Mouse (Mus musculus) kidney, adult 9 months (tissue): Measurements from ENCODE around the gene Mosmo.
A peak's percentile ranks its signal among the peaks of the same experiment; 100 is the strongest.

Source experiments
- DNase-seq: peaks from one replicate; pipeline ENCODE4 v3.0.0; 2022

Mosmo gene

DNA sequence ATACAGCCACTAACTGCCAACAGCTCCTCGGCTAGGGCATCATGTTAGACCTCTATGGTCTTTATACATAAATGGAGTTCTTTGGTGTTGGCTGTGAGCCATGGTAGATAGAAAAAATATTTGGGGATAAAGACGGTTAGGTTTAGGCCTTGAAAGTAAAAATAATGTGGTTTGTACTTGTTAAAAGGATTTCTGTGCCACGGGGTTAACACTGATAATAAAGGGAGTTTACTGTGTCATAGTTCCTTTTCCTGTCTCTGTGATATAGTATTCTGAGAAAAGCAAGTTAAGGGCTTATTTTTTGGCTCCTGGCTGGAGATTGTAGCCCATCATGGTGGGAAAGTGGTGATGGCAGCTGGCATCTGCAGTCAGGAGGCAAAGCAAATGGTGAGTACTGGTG, 26.5 kb downstream of the Mosmo start:
- DNase-seq = no peak

DNA sequence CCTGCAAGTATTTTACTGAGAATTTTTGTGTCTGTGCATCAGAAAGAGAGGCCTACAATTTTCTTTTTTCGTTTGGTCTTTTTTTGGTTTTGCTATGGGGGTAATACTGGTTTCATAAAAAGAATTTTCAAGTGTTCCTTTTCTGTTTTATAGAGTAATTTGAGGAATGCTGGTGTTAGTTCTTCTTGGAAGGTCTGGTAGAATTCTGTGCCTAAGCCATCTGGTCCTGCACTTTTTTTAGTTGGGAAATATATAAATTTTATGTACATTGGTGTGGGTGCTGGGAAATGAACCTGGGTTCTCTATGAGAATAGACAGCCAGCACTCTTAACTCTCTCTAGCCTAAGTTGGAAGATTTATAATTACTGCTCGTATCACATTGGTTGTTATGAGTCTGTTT, 34.7 kb downstream of the Mosmo start:
- no peak for DNase-seq

DNA sequence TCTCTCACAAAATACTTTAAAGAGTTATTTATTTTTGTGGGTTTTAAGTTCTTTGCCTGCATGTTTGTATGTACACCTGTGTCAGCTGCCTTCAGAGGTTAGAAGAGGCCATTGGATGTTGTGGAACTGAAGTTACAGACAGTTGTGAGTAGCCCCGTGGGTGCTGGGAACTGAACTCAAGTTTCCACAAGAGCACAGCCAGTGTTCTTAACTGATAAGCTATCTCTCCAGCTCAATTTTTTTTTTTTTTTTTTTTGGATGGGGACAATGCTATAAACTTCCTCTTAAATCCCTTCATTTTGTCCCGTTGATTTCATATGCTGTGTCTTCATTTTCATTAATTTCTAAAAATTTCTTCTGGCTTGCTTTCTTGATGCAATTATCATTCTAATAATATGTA, 35.8 kb downstream of the Mosmo start:
- DNase-seq = no peak

DNA sequence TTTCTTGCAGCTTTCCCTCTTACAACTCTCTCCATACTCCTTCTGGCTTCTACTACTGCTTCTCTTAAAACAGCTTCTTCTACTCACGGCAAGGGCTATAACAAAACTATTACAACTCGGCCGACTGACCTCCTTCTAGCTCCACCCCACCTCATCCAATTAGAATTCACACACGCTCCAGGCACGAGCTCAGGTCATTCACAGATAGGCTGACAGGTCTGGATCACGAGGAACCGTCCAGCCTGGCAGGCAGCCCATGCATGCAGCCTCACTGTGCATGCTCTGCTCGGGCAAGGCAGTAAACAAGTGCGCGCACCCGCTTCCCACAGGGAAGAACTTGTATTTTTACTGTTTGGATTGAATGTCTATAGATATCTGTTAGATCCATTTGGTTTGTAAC, 36.5 kb downstream of the Mosmo start:
- DNase-seq = peak; percentile 22

DNA sequence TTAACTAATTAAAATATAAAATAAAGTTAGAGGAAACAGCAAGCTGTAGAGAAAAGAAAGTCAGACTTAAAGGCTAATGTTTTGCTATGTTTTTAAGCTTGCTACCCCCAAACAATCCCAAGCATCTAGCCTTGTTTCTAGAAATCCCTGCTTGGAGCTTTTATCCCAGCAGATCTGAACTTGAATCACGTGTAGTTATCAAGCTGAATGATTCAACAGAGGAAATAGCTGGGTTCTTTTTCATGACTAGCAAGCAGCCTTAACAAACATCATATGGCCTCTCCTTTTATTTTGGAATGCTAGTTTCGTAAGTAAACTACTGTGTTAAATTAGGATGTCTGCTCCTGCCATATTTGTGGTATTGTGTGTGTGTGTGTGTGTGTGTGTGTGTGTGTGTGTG, 39.8 kb downstream of the Mosmo start:
- no peak for DNase-seq

DNA sequence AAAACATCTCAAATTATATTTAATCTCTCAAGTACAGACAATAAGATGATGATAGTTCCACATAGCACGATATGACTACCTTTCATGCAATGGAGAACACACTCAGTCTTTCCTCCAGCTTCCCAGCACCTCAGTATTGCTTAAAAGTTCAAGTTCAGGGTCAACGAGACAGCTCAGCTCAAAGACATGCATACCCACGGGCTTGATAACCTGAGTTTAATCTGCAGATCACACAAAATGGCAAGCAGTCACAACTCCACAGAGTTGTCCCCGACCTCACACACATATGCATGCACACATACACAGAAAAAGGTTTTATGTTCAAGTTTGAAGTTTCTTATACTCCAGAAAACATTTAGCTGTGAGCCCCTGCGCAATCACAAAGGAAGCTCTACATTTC, 43.6 kb downstream of the Mosmo start:
- no peak for DNase-seq

DNA sequence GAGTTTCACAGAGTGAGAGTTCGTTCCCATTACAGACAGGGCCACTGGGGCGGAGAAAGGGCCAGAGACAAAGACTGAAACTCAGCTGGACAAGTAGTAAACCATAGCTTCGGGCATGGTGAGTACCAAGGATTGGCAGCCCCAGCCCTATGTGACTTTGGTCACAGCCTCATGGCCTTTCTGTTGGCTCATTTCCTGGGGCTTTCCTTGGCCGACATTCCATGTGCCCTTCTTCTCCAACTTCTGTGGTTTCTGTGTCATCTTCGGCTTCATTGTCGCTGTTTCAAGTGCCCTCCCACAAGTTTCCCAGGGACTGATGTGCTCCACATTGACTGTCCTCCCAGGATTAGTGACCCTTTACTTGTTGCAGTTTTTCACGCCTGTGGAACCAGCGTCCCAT, 44.0 kb downstream of the Mosmo start:
- no peak for DNase-seq

DNA sequence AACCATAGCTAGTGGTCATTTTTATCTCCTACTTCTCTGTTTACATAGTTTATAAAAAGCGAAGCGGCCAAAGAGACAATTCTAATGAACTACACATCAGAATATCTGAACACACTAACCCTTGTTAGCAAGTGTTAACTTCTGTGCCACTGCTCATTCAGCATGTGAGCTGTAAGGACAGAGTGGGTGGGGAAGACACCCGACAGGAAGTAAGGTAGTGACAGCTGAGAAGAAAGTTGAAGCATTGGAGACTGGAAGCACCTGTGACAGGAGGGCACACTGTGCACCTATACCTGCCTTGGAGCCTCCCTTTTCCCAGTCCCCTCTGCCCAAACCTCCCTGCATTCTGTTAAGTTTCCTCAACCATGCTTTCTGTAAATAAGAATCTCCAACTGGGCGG, 44.6 kb downstream of the Mosmo start:
- no peak for DNase-seq

DNA sequence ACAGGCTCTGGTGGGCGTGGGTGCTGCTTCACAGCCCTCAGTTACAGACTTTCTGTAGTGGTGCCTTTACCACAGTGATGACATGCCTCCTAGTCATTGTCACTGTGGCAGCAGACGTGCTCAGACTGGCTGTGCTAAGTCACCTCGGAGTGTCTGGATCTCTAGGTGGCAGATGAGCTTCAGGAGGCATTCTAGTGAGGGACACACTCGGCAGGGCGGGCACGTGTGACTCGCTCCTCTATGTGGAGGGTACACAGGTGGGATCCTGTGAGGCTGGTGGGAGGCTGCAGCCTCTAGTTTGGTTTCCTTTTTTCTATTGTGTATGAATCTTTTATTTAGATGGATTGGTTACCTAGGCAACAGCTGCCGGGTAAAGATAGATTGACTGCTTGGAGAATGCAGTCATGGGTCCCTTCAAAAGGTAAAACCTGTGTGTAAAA, 45.4 kb downstream of the Mosmo start:
- DNase-seq = no peak

DNA sequence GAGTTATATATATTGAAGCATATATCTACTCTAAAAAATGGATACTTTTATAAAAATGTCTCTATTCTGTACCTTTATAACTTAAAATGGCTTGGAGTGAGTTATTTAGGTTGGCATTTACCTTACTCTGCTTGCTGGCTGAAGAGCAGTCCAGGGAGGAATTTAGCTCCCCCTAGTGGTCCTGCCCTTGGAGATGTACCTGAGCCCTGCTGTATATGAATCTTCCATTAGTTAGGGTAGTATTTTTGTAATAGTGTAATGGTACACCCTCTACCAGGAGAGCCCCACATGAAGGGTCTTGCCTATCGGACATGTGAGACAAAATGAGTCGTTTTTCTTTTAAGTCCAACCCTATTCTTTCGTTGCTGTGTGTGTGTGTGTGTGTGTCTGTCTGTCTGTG, 50.2 kb downstream of the Mosmo start:
- DNase-seq = peak; percentile 68

DNA sequence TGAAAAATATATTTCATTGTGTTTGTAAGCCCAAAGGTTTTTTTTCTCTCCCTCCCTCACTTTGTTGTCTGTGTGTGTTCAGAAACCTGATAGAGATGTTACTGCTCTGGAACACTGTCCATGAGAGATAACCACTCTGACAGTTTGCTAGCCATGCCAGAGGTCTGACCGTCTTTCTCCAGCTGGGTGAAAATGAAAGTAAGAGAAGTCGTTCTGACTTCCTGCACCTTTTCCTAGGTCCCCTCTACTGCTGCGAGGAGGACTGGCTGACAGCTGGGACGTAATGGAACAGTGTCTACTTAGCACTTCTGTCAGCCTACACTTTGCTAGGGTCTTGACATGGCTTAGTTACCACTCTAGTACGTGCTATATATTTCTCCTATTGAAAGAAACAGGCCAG, 52.2 kb downstream of the Mosmo start:
- DNase-seq = peak; percentile 40

DNA sequence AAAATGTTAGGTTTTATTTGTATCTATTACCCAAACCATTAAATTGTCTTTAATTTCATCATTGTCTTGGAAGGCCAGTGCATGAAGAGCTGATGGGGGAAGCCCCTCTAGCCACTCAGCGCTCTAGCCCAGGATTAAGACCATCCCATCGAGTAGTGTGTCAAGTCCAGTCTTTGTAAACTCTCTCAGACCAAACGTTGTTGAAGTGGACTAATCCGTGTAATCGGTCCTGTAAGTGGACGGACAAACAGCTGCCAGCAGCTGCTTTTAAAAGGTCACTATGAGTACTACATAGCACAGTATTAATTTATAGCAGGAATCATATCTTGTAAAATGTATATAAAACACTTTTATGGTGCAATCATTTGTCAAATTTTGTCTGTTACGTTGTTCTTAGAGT, 55.5 kb downstream of the Mosmo start:
- no peak for DNase-seq

DNA sequence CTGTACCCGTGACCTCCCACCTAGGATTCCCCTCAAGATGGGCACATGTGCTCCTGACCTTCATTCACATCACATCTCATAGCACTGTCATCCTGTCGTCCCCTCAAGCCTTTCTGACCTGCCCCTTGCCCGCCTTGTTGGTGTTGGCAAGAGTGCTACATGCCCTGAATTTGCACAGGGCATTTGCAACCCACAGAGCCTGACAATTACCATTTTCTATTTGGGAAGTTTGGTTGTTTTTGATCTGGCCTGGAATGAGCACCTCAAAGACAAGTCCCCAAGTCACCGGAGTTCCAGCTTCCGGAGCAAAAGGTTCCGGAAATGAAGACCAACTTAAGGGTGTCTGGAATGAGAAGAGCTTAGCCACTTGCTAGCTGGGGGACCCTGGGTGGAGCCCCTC, 61.6 kb downstream of the Mosmo start, which contains the start of gene Vwa3a:
TSS of gene Vwa3a (plus strand) at position 301 of the 400 bp plus-strand sequence.
- DNase-seq = no peak

DNA sequence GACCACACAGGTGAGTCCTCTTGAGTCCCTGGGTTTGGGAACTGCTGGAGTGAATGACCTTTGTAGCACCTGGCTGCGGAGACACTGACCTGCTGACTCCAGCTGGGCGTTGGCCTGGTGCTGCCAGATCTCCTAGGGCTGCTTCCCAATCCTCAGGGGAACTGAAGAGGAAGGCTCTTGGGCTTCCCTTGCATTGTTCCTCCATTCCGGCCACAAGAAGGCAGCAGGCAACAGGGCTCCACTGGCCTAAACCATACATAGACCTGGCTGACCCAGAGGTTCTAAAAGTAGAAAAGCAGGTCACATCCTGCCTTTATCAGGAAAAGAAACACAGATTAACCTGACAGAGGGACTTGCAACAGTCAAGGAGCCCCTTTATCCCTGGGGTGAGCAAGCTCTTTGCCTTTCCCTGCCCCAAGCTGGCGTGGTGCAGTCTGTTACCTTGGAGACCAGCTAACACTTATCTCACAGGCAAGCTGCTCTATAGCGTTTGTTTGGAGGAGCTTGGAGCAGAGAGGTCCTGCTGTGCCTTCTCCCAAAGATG, 62.2 kb downstream of the Mosmo start:
- DNase-seq = peak; percentile 42

DNA sequence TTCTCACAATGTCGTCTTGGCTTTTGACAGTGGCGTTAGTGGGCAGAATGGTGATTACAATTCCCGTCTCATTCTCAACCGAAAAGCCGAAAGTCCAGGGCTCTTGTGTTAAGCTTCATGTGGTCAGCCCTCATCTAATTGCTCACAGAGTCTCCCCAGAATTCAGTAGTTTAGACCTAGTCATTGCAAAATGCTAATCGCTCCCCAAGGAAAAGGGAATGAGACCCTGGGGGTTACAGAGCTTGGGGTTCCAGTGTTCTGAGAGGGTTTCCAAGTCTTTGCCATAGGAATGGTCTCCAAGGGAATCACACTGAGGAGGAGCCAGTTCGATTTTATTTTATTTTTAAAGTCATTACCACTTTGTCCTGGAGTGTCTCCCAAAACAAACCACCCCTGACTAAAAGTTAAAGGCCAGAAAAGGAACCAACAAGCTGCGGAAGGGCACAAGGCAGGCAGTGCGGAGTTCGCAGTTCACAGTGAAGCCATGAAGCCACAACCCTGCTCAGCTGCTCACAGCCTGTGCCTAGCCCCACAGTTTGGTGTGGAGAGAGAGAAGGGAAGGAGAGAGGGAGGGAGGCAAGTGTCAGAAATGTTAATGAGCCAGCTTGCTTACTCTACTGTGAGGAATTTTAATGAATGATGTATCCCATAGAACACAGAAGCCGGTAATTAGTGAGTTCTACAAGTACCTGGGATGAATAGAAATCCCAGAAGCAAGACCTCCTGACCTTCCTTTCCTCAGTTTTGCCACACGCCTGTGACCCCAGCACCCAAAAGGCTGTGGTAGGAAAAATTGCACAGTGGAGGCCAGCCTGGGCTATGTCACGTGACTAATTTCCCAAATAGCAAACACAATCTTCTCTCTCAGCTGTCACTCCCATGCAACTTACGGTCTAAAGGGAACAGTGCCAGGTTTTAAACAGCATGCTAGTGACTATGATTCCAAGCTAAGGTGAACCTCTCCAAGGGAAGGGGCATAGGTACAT, 66.2 kb downstream of the Mosmo start:
- no peak for DNase-seq

DNA sequence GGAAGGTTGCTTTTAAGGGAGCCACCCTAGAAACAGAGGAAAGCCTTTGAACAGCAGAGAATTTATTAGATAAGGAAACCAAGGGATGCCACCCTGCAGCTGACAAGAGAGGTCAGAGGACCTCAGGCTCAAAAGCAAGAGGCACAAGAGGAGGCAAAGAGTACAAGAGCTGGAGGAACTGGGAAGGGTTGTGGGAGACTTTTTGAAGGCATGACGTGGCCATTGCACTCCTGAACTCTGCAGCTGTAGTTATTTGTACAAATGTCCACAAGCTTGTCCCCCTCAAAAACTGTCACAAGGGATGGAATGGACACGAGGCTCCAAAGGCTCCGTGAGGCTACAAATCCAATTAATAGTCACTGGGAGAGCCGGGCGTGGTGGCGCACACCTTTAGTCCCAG, 67.2 kb downstream of the Mosmo start:
- peak; percentile 37 for DNase-seq

DNA sequence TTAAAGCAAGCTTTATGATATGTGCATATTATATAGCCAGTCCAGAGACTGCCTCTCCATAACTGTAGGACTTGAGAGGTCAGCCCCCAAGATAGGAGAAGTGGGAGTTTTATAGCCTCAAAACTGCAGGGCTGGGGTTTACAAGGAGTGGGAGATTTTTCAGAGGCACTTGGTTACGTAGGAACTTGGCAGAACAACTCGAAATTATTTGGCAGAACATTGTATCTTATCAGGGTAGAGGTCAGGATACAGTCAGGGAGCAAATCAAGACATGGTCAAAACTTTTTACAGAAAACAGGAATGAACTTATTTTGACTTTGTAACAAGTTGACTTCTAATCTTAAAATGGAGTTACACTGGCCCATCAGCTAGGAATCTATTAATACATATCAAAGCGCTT, 68.6 kb downstream of the Mosmo start:
- DNase-seq = peak; percentile 67

DNA sequence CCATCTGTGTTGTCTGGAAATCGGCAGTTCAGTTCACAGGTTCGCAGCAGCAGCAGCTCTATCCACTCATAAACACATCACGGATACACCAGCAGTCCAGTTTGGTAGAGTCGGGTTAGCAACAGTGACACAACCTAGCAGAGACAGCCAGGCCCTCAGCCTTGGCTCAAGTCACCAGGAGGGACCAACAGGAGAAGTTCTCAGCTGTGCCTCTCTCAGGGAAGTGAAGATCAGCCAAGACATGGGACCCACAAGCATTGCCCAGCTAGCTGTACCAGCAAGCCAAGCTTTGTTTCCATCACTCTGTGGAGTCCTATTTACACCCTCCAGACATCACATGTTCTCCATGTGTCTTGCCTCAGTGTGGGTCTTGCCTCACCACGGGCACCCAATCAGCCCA, 69.4 kb downstream of the Mosmo start:
- DNase-seq = no peak

DNA sequence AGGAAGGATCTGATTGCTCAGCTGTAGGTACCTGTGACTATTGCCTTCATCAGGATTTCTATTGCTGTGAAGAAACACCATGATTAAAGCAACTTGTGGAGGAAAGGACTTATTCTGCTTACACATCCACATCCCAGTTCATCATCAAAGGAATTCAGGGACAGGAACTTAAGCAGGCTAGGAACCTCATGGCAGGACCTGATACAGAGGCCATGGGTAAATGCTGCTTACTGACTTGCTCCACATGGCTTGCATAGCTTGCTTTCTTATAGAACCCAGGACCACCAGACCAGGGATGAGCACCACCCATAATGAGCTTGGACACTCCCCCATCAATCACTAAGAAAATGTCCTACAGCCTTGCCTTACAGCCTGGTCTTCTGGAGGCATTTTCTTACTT, 71.1 kb downstream of the Mosmo start:
- no peak for DNase-seq

DNA sequence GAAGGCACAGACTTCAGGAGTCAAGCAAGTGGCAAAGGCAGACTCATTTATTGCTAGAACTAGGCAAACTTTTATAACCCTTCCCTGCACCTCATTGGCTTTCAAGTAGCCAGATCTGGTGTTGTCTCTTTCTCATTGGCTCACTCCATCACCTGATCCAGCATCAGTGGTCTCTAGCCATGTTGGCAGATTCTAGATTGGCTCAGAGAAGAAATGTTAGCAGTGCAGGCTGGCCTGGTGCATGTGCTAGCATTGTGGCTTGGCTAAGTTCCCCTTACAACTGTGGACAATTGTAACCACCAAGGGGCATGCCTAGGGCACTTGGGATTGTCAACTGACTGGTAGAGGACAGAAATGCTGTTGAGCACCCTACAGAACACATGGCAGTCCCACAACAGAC, 73.9 kb downstream of the Mosmo start:
- no peak for DNase-seq

DNA sequence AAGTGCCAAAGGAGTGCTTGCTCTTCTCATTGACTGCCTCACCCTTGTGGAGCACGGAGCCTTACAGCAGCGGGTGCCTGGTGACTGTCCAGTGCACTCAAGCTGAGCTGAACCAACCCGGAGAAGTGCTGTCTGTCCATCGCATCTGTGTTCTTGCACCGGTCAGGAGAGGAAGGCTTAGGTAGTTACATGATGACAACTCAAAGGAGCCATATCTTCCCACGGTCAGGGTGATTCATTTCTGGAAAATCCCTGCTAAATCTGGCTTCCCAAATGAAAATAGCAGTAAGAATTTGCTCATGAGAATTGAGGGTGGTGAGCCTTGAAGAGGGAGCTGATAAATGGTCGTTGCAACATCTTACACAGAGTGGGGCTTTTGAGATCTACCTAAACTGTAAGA, 74.5 kb downstream of the Mosmo start:
- no peak for DNase-seq

DNA sequence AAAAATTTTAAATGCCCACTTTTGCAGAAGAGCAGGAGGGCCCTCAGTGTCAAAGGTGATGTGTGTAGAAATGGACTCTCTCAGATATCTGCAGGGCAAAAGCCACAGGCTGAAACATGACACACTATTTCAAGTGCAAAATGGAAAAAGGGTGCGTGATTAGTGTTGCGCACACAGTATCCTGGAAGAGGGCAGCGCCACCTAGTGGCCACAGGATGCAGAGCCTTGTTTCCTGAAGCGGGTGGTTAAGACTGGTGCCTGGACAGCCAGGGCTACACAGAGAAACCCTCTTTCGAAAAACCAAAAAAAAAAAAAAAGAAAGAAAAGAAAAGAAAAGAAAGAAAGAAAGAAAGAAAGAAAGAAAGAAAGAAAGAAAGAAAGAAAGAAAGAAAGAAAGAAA, 77.3 kb downstream of the Mosmo start:
- peak; percentile 78 for DNase-seq

DNA sequence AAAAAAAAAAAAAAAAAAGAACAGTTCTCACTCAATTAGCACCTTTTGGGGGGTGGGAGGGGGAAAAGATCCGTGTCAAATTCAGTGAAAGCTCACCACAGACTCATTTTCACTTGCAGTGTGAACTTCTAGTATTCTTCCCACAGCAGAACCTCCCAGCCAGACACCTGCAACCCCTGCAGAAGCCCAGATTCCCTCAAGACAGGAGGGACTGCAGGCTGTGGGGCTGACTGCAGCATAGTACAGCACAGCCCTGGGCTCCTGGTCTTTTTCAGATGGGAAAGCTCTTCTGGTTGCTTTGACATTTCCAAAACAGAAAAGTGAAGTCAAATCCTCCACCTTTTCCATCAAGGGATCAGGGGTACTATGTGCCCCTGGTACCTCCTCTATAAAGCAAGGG, 90.0 kb downstream of the Mosmo start:
- no peak for DNase-seq

DNA sequence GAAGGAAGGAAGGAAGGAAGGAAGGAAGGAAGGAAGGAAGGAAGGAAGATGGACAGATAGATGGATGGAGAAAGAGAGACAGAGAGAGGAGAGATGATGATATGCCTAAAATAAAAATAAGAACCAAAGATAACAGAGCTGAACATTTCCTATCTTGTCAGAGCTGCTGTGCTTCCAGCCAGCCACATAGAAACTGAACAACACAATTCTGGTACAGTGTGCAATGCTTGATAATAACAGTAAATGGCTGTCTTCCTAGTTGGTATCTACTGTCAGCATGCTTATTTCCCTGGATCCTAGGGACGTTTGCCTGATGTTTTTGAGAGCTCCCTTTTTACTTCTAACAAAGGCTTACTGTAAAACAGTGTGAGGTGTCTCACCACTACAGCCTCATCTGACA, 94.0 kb downstream of the Mosmo start:
- no peak for DNase-seq

DNA sequence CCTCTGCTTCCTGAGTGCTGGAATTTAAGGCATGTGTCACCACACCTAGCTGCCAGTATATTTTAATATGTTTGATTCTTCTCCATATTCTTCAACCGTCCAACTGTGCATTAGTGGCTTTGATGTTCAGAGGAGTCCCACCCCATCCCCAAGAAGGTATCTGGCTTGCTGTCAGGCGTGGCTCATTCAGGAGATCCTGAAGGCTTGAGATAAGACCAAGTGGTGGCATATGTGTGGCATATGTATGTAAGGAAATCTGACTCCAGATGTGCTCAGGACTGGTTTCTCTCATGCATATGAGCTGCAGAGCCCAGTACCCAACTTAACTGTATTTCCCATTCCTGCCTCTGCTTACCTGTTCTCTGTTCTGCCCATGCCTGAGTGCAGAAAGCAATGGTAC, 100.6 kb downstream of the Mosmo start:
- no peak for DNase-seq
